Comparison of ENCODE assay signal across 8 mouse cellular contexts in genomic region chr19:53142190-53143107, GRCm38 (mm10). TPM values are rescaled to one million over a fixed set of nuclear protein-coding genes. Genes with fewer than 3 reads are reported as not detected.
A peak's percentile ranks its signal among the peaks of the same experiment; 100 is the strongest.
DNase-seq lines count a peak whose midpoint lies in the region; ATAC-seq lines count a peak whose summit lies in the region.

No protein-coding gene starts in this region.

- H3K27ac ChIP-seq in hindbrain, embryonic 12.5 days: peak overlapping the region; percentile 74

- DNase-seq in NIH3T3 (ENCODE audit: low read depth): peak; percentile 100
- DNase-seq in cerebellum, postnatal 10 days: peak; percentile 100
- peak; percentile 98 to 100 for DNase-seq in frontal cortex, postnatal 10 days (ENCODE audit: low spot score in 2 of 2)
- DNase-seq in layer of hippocampus, postnatal 14 days (ENCODE audit: low spot score in 2 of 2): peak; percentile 100
- DNase-seq in lung, postnatal 14 days: peak; percentile 100
- DNase-seq in retina, adult 2 months (ENCODE audit: low read depth, low spot score): peak; percentile 99
- peak; percentile 100 for DNase-seq in thymus, postnatal 36 days

- H3K4me1 ChIP-seq in hindbrain, embryonic 12.5 days: peaks cover 21% of the 10 kb centered on the region

- peak overlapping the region; percentile 88 for H3K4me3 ChIP-seq in hindbrain, embryonic 12.5 days

- peaks cover 11% of the 10 kb centered on the region for H3K27me3 ChIP-seq in hindbrain, embryonic 12.5 days

- ATAC-seq in hindbrain, embryonic 12.5 days (ENCODE audit: low FRiP score): peak; percentile 96

- WGBS in hindbrain, embryonic 12.5 days: under 1% methylated on average over 56 of the region's 84 CpGs

- H3K36me3 ChIP-seq in hindbrain, embryonic 12.5 days: no peaks in the 10 kb centered on the region

- no peaks in the 10 kb centered on the region for H3K9me3 ChIP-seq in hindbrain, embryonic 12.5 days (replicated peaks)

- peak overlapping the region; percentile 85 for H3K9ac ChIP-seq in hindbrain, embryonic 12.5 days

- H3K4me2 ChIP-seq in hindbrain, embryonic 12.5 days (replicated peaks): peak overlapping the region; percentile 86

RNA-seq across cellular contexts. Expression of gene Add3, which starts 2.2 kb away (rescaled TPM):
- 55.5 and 56.0 TPM in 2 replicates for polyA plus RNA-seq in hindbrain, embryonic 12.5 days (2016; fragmentation: Nextera tagmentation; extraction: Ambion mirVana)
- 100 to 1,000 TPM; 119 to 124 TPM for total RNA-seq in layer of hippocampus, postnatal 14 days (2021)

Comparison
In these comparisons a context has a peak if more than half of its experiments do, and no peak if none do; other contexts are left out.
1. Peak in every context shown above with its lines: DNase-seq, ATAC-seq, H3K4me3 ChIP-seq and H3K27ac ChIP-seq.